Mouse (Mus musculus) kidney, adult 2 months (tissue): Measurements from ENCODE around the gene Vtcn1. TPM values are rescaled to one million over a fixed set of nuclear protein-coding genes. Genes with fewer than 3 reads are reported as not detected.

ENCODE experiments used
- DNase-seq: peaks from one replicate; pipeline ENCODE4 v3.0.0; 2021
- H3K27ac ChIP-seq: fragments of 200-500 bp; 2 replicates; pipeline ENCODE4 v1.5.1; 2012; ENCODE audit warnings: low read depth, low read length, control low read depth, inconsistent platforms; ENCODE audit not compliant: insufficient read depth
- H3K27me3 ChIP-seq: fragments of 200-500 bp; replicated peaks from 2 replicates; pipeline ENCODE4 v1.6.1; 2012; ENCODE audit warnings: mild to moderate bottlenecking, moderate library complexity, low read length, inconsistent platforms; ENCODE audit not compliant: control insufficient read depth, insufficient read depth
- H3K36me3 ChIP-seq: fragments of 200-500 bp; 2 replicates; pipeline ENCODE4 v1.6.1; 2012; ENCODE audit warnings: mild to moderate bottlenecking, moderate library complexity, low read length, inconsistent platforms; ENCODE audit not compliant: control insufficient read depth, insufficient read depth
- H3K4me1 ChIP-seq: fragments of 200-500 bp; 2 replicates; pipeline ENCODE4 v1.6.1; 2011; ENCODE audit warnings: low read length; ENCODE audit not compliant: control insufficient read depth, insufficient read depth
- H3K4me3 ChIP-seq: fragments of 200-500 bp; 2 replicates; pipeline ENCODE4 v1.5.1; 2011; ENCODE audit warnings: mild to moderate bottlenecking, low read depth, low read length, control low read depth; ENCODE audit not compliant: insufficient read depth
- CTCF ChIP-seq: fragments of 200-500 bp; conservative IDR thresholded peaks from 2 replicates; pipeline ENCODE4 v1.5.1; 2011; ENCODE audit warnings: low read depth, mild to moderate bottlenecking, control low read depth, low read length, moderate library complexity, mixed read lengths; ENCODE audit not compliant: insufficient read depth, insufficient read length
- POLR2A ChIP-seq: fragments of 200-500 bp; IDR thresholded peaks from one replicate; pipeline ENCODE4 v1.6.1; 2011; ENCODE audit warnings: low read depth, low read length, control low read depth
- WGBS: fragments of 180-500 bp; shearing (Covaris S2); methylation state at CpG from one replicate; pipeline ENCODE4 v1.1.7; 2018; 5-methylcytosine and 5-hydroxymethylcytosine counted together
- polyA plus RNA-seq: library from polyadenylated mRNA; depleted of rRNA; stranded (reverse); fragments of >200 nt; gene quantifications from 2 replicates; pipeline ENCODE4 v1.2.3, GENCODE M21; 2012

Gene Vtcn1
- polyA plus RNA-seq, 1 experiment, result 0.77 TPM

- H3K27me3 ChIP-seq, result no peaks in the 10 kb centered on the region
- no peak for DNase-seq
- no peaks in the 10 kb centered on the region for H3K36me3 ChIP-seq
- no peak overlapping the region for H3K27ac ChIP-seq
- no peaks in the 10 kb centered on the region for H3K4me1 ChIP-seq
- TF ChIP-seq CTCF (no peak), POLR2A (no peak)
- no peak overlapping the region for H3K4me3 ChIP-seq
- 35% methylated on average over 6 of the region's 6 CpGs for WGBS
These were observed 80.9 kb downstream of the Vtcn1 start for GRCm38 (mm10) chr3:100906128-100906527.

GRCm38 (mm10) chr3:100906916-100907315, 81.7 kb downstream of the Vtcn1 start:
- Histone ChIP-seq H3K36me3 (no peaks in the 10 kb centered on the region), H3K27me3 (no peaks in the 10 kb centered on the region), H3K27ac (no peak overlapping the region), H3K4me3 (no peak overlapping the region), H3K4me1 (no peaks in the 10 kb centered on the region)
- DNase-seq, result peak; percentile 29
- TF ChIP-seq CTCF (peak; percentile 56), POLR2A (no peak)
- WGBS, result 35% methylated on average over 3 of the region's 3 CpGs

- Histone ChIP-seq H3K4me3 (no peak overlapping the region), H3K36me3 (no peaks in the 10 kb centered on the region), H3K4me1 (no peaks in the 10 kb centered on the region), H3K27ac (no peak overlapping the region), H3K27me3 (no peaks in the 10 kb centered on the region)
- no peak for DNase-seq
- TF ChIP-seq CTCF (no peak), POLR2A (no peak)
- WGBS, result 43% methylated on average over 6 of the region's 6 CpGs
These were observed 83.3 kb downstream of the Vtcn1 start for GRCm38 (mm10) chr3:100908594-100908993.

DNA sequence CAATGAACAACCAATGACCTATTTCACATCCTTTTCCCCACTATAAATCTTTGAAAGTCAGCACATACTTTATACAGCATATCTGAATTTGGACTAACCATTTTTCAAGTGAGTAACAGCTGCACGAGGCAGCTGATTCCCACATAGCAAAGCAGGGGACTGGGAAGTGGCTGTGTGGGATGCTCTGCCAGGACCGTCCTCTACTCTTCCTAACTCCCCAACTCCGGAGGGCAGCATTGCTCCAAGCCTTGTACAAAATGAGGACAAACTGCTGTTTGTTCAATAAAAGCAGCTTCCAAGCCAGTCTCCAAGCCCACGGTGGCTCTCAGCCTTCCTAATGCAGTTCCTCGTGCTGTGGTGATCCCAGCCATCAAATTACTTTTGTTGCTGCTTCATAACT, 85.4 kb downstream of the Vtcn1 start:
- Histone ChIP-seq H3K27me3 (no peaks in the 10 kb centered on the region), H3K4me3 (no peak overlapping the region), H3K27ac (no peak overlapping the region), H3K36me3 (no peaks in the 10 kb centered on the region), H3K4me1 (no peaks in the 10 kb centered on the region)
- WGBS, result 63% methylated on average over 5 of the region's 5 CpGs
- no peak for DNase-seq
- no peak for TF ChIP-seq CTCF
- no peak for TF ChIP-seq POLR2A

GRCm38 (mm10) chr3:100911026-100911425, 85.8 kb downstream of the Vtcn1 start:
- 70% methylated on average over 9 of the region's 9 CpGs for WGBS
- no peak overlapping the region for H3K4me3 ChIP-seq
- no peak overlapping the region for H3K27ac ChIP-seq
- H3K27me3 ChIP-seq, result no peaks in the 10 kb centered on the region
- no peaks in the 10 kb centered on the region for H3K36me3 ChIP-seq
- no peak for TF ChIP-seq POLR2A
- no peak for TF ChIP-seq CTCF
- no peaks in the 10 kb centered on the region for H3K4me1 ChIP-seq
- DNase-seq, result no peak

GRCm38 (mm10) chr3:100911498-100912213, 86.4 kb downstream of the Vtcn1 start:
- TF ChIP-seq CTCF, result no peak
- TF ChIP-seq POLR2A, result no peak
- 55% methylated on average over 7 of the region's 7 CpGs for WGBS

GRCm38 (mm10) chr3:100916844-100917243, 91.6 kb downstream of the Vtcn1 start:
- no peak for TF ChIP-seq POLR2A
- TF ChIP-seq CTCF, result 0 out of 2 replicates have a peak, but pooled peaks have one; percentile 14
- H3K4me1 ChIP-seq, result no peaks in the 10 kb centered on the region
- WGBS, result 12% methylated on average over 7 of the region's 7 CpGs
- H3K4me3 ChIP-seq, result no peak overlapping the region
- H3K27ac ChIP-seq, result no peak overlapping the region
- DNase-seq, result peak; percentile 57
- H3K36me3 ChIP-seq, result no peaks in the 10 kb centered on the region
- no peaks in the 10 kb centered on the region for H3K27me3 ChIP-seq

More at GRCm38 (mm10) chr3:100911498-100912213, 86.4 kb downstream of the Vtcn1 start:
- no peak overlapping the region for H3K27ac ChIP-seq
- H3K4me1 ChIP-seq, result no peaks in the 10 kb centered on the region
- DNase-seq, result no peak
- H3K4me3 ChIP-seq, result no peak overlapping the region
- H3K36me3 ChIP-seq, result no peaks in the 10 kb centered on the region
- no peaks in the 10 kb centered on the region for H3K27me3 ChIP-seq
